Mouse (Mus musculus): Measurements from ENCODE around the gene Rbpjl.

DNA sequence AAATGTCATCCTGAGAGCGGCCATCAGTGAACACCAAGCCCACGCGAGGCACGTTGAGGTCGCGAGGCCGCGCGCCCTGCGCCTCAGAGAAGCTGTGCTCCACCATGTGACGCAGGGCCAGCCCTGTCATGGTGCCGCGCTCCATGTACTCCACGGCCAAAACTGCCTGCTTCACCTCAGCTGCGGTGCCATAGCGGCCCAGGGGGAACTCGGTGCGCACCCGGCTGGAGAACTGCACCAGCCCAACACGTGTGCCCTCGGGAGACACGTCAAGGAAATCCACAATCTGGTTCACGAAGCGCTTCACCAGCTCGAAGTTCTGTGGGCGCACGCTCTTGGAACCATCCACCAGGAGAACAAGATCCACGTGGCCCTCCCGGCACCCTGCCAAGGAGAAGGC is 9.8 kb upstream of the Rbpjl start:
- TF ChIP-seq CTCF (IDR thresholded peaks at IDR 0.05; ENCODE audit: low read depth) (no peak), EP300 (optimal IDR thresholded peaks at IDR 0.05) (no peak)

Data from stomach, postnatal 0 days (tissue).